Comparison of ENCODE assay signal across 10 mouse cellular contexts in genomic region chr2:35696193-35696541, GRCm38 (mm10).
DNase-seq lines count a peak whose midpoint lies in the region; ATAC-seq lines count a peak whose summit lies in the region.
"Had no signal": no experiment of that assay in that cellular context is flagged by ENCODE, and none has a peak within 500 bp of the region (broad histone marks: within the 10 kb centered on the region; RNA-seq: fewer than 3 reads in every experiment).

No protein-coding gene starts in this region.

- WGBS in heart, embryonic 16.5 days: 45% methylated on average over 7 of the region's 7 CpGs
- WGBS in midbrain, embryonic 11.5 days: 74% methylated on average over 7 of the region's 7 CpGs
- 62% methylated on average over 7 of the region's 7 CpGs for WGBS in midbrain, embryonic 15.5 days
- 74% methylated on average over 7 of the region's 7 CpGs for WGBS in limb, embryonic 11.5 days

- DNase-seq in heart, postnatal 14 days: no peak
- no peak for DNase-seq in midbrain, embryonic 11.5 days (ENCODE audit: low spot score, missing footprints)
- DNase-seq in limb, embryonic 11.5 days (ENCODE audit: low spot score): no peak
- no peak for DNase-seq in gastrocnemius, postnatal 10 days
- DNase-seq in urinary bladder, postnatal 10 days (ENCODE audit: low spot score): no peak
- no peak for DNase-seq in retina, embryonic 14.5 days (ENCODE audit: low spot score)
- DNase-seq: gastrocnemius, postnatal 25 days; lung, postnatal 14 days had no signal

- H3K9me3 ChIP-seq in heart, embryonic 16.5 days (replicated peaks; ENCODE audit: control insufficient read depth, low read length): no peaks in the 10 kb centered on the region
- H3K9me3 ChIP-seq in midbrain, embryonic 11.5 days (ENCODE audit: control insufficient read depth, low read length): no peaks in the 10 kb centered on the region
- H3K9me3 ChIP-seq in midbrain, embryonic 15.5 days: no peaks in the 10 kb centered on the region
- H3K9me3 ChIP-seq in limb, embryonic 11.5 days (ENCODE audit: control insufficient read depth, low read length): no peaks in the 10 kb centered on the region

- no peak for ATAC-seq in heart, embryonic 16.5 days (replicated peaks; ENCODE audit: extremely low read depth, insufficient read depth, low FRiP score)
- ATAC-seq in midbrain, embryonic 11.5 days (ENCODE audit: low FRiP score): no peak
- ATAC-seq in midbrain, embryonic 15.5 days (replicated peaks): no peak
- ATAC-seq in limb, embryonic 11.5 days (ENCODE audit: insufficient number of reproducible peaks, low FRiP score, low TSS enrichment, low read depth): no peak

- peak overlapping the region; percentile 8 for H3K9ac ChIP-seq in heart, embryonic 16.5 days (ENCODE audit: low read length)
- no peak overlapping the region for H3K9ac ChIP-seq in midbrain, embryonic 11.5 days (ENCODE audit: low read length)
- no peak overlapping the region for H3K9ac ChIP-seq in midbrain, embryonic 15.5 days
- H3K9ac ChIP-seq in limb, embryonic 11.5 days (ENCODE audit: low read length): 0 out of 2 replicates have a peak overlapping the region, but pooled peaks have one; percentile 5

- H3K27ac ChIP-seq in heart, embryonic 16.5 days (ENCODE audit: low read length): peak overlapping the region; percentile 81
- peak overlapping the region; percentile 21; the same call in 1 of the 2 replicates for H3K27ac ChIP-seq in midbrain, embryonic 11.5 days (ENCODE audit: low read depth, low read length)
- H3K27ac ChIP-seq in midbrain, embryonic 15.5 days: no peak overlapping the region
- peak overlapping the region; percentile 83 for H3K27ac ChIP-seq in limb, embryonic 11.5 days (replicated peaks; ENCODE audit: low read depth, low read length)

- intact Hi-C loops in heart, postnatal 14 days (cut with DNase I): loop anchor here (1.0 to 5.0 kb wide), 2 partner anchors 33 to 34 kb away; no protein-coding TSS in a partner anchor

- H3K36me3 ChIP-seq in heart, embryonic 16.5 days (ENCODE audit: control insufficient read depth, insufficient read depth): no peaks in the 10 kb centered on the region
- H3K36me3 ChIP-seq in midbrain, embryonic 11.5 days (ENCODE audit: control insufficient read depth, insufficient read depth, low read length): no peaks in the 10 kb centered on the region
- no peaks in the 10 kb centered on the region for H3K36me3 ChIP-seq in midbrain, embryonic 15.5 days (replicated peaks)
- H3K36me3 ChIP-seq in limb, embryonic 11.5 days (ENCODE audit: control insufficient read depth, insufficient read depth, low read length): no peaks in the 10 kb centered on the region

- peak overlapping the region; percentile 36 for H3K4me2 ChIP-seq in heart, embryonic 16.5 days (ENCODE audit: low read depth, low read length)
- H3K4me2 ChIP-seq in midbrain, embryonic 11.5 days: no peak overlapping the region
- H3K4me2 ChIP-seq in midbrain, embryonic 15.5 days: no peak overlapping the region
- peak overlapping the region; percentile 7; the same call in 1 of the 2 replicates for H3K4me2 ChIP-seq in limb, embryonic 11.5 days (ENCODE audit: low read depth, severe bottlenecking)

- no peaks in the 10 kb centered on the region for H3K27me3 ChIP-seq in heart, embryonic 16.5 days (ENCODE audit: control insufficient read depth, insufficient read depth, low read length)
- H3K27me3 ChIP-seq in midbrain, embryonic 11.5 days (ENCODE audit: control insufficient read depth, insufficient read depth, low read length): no peaks in the 10 kb centered on the region
- no peaks in the 10 kb centered on the region for H3K27me3 ChIP-seq in midbrain, embryonic 15.5 days (replicated peaks)
- no peaks in the 10 kb centered on the region for H3K27me3 ChIP-seq in limb, embryonic 11.5 days (ENCODE audit: control insufficient read depth, insufficient read depth, low read length)

- H3K4me1 ChIP-seq in heart, embryonic 16.5 days (ENCODE audit: control insufficient read depth, insufficient read depth, low read length): peaks cover 95% of the 10 kb centered on the region
- peaks cover 48% of the 10 kb centered on the region for H3K4me1 ChIP-seq in midbrain, embryonic 11.5 days (ENCODE audit: control insufficient read depth, insufficient read depth, low read length)
- H3K4me1 ChIP-seq in midbrain, embryonic 15.5 days: peaks cover 78% of the 10 kb centered on the region
- peaks cover 63% of the 10 kb centered on the region for H3K4me1 ChIP-seq in limb, embryonic 11.5 days (ENCODE audit: control insufficient read depth, insufficient read depth, low read length)

- 0 out of 2 replicates have a peak overlapping the region, but pooled peaks have one; percentile 3 for H3K4me3 ChIP-seq in heart, embryonic 16.5 days (ENCODE audit: low read length)
- H3K4me3 ChIP-seq in midbrain, embryonic 11.5 days (ENCODE audit: low read depth, low read length): no peak overlapping the region
- no peak overlapping the region for H3K4me3 ChIP-seq in midbrain, embryonic 15.5 days
- H3K4me3 ChIP-seq in limb, embryonic 11.5 days (ENCODE audit: low read depth, low read length): no peak overlapping the region

Comparison
In these comparisons a context has a peak if more than half of its experiments do, and no peak if none do; other contexts are left out.
1. H3K4me2 ChIP-seq: peak in heart, embryonic 16.5 days (single experiment) and limb, embryonic 11.5 days (single experiment); none in midbrain, embryonic 11.5 days (single experiment) and midbrain, embryonic 15.5 days (single experiment).
2. H3K9ac ChIP-seq: peak in heart, embryonic 16.5 days (single experiment) and limb, embryonic 11.5 days (single experiment); none in midbrain, embryonic 11.5 days (single experiment) and midbrain, embryonic 15.5 days (single experiment).